Mouse (Mus musculus) liver, embryonic 14.5 days (tissue): ENCODE data around the gene Mrps18a.

Experiments used
- CTCF ChIP-seq: IDR thresholded peaks from 2 replicates; pipeline ENCODE4 v1.5.1; 2016; ENCODE audit warnings: antibody characterized with exemption, low read depth, control low read depth
- EP300 ChIP-seq: IDR thresholded peaks from 2 replicates; pipeline ENCODE4 v1.6.1; 2016; ENCODE audit warnings: antibody characterized with exemption, low read depth

DNA sequence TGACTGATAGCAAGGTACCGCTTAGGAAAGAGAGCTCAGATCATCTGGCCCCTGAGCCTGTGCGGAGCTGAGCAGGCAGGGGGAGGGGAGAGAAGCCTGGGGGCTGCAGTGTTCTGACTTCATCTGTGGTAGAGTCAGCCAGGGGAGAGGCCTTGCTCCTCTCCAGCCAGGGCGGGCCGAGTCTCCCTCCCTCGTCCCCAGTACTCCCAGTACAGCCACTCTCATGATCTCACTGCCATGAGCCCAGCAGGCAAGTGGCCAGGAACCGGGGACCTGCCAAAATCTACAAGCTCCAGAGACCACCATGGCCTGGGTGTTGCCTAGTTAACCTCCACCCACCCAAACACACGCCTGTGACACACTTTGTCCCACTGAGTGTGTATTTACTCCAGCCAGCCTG lies 29.1 kb upstream of the Mrps18a start:
- TF ChIP-seq CTCF, result no peak
- TF ChIP-seq EP300, result no peak
